Mouse (Mus musculus): ENCODE data around the gene Ccnf. TPM values are rescaled to one million over a fixed set of nuclear protein-coding genes. Genes with fewer than 3 reads are reported as not detected.

The Ccnf gene
- polyA plus RNA-seq, 1 experiment from 2014 or later: 61.9 TPM

DNA sequence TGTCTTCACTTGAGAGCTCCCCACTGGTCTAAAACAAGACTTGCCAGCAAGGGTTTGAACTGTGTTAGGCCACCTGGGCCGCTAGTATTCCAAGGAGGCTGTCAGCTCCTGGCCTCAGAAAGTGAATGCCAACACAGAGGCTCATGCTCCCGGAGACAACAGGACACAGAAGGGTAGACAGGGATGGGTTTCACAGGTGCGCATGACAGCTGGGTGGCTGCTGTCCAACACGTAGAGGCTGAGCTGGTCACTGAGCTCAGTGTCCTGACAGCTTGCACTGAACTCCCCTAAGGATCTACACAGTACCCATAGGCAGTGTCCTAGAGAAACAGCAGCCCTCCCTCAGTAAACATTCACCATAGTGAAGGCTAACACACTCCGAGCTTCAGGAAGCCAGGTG is 27.8 kb downstream of the Ccnf start:
- Histone ChIP-seq H3K4me1 (peaks cover 15% of the 10 kb centered on the region), H3K27ac (no peak overlapping the region), H3K4me2 (no peak overlapping the region), H3K9me3 (no peaks in the 10 kb centered on the region), H3K27me3 (no peaks in the 10 kb centered on the region), H3K9ac (0 out of 2 replicates have a peak overlapping the region, but pooled peaks have one; percentile 0), H3K4me3 (no peak overlapping the region), H3K36me3 (peaks cover 63% of the 10 kb centered on the region)
- ATAC-seq (ENCODE audit: insufficient number of reproducible peaks, insufficient read depth, low FRiP score, low TSS enrichment, low read depth): no peak
- 92% methylated on average over 5 of the region's 5 CpGs for WGBS

DNA sequence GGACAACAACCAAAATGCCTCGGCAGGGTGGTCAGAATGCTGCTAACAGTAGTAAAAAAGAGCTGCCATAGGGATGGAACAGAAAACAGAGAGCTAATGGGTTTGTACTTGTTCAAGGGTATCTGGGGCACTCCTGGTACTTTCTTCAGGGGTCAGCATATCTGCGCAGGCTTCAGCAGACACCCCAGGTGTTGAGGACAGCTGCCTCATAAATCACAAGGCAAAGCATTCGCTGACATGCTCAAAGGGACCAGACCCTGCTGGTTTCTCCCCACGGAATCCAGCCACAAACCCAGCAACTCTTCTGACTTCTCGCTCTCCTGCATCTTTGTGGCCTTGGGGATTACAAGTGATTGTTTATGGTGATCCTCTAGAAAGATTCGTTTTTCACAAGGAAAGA is 28.6 kb downstream of the Ccnf start:
- 79% methylated on average over 6 of the region's 6 CpGs for WGBS

DNA sequence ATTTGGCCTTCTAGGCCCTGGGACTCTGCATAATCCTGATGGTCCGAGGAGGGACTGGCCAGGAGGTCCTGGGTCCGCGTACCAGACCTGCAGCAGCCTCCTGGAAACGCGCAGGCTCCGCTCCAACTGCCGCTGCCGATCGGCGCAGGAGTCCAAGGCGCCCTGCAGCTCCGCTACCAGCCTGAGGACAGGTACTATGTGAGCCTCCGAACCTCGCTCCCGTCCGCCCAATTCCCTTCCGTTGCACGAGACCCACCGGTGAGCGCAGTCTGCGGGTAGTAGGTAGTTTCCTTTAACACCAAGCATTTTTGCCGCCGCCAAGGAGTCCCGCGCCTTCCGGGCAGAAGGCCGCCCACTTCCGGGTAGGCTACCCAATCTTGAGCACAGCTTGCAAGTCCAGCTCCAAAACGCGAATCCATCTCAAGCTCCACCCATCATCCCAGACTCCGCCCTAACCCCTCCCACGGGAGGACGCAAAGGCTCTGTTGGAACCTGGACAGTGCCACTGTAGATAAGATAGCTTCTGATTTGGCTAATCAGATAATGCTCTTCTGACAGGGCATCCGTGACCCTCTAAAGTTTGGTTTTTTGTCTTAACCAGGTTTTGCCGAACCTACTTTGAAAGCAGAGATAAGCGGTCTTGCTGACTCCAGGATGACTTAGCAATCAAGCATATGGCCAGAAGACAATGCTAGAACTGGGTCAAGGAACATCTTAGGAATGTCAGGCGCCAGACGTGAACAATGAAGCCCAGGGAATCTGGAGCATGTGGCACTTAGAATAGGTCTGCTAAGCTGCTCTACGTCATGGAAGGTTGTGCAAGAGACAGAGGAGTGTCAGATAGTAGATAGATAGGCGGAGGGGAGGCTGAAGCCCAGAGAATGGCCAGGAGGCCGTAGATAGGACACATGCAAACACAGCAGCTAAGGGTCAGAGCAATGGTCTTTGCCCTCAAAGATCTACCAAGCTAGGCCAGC is 30.6 kb downstream of the Ccnf start, which contains the start of gene Tedc2:
Gene Tedc2 (minus strand): TSS at position 417 of the 977 bp plus-strand sequence.
- 6% methylated on average over 41 of the region's 41 CpGs for WGBS
- no peaks in the 10 kb centered on the region for H3K27me3 ChIP-seq
- H3K27ac ChIP-seq: peak within 1 kb of the TSS; percentile 65; the same call in 1 of the 2 replicates
- peak within 1 kb of the TSS; percentile 92 for H3K4me2 ChIP-seq
- peaks cover 15% of the 10 kb centered on the region for H3K4me1 ChIP-seq
- H3K9me3 ChIP-seq: no peaks in the 10 kb centered on the region
- ATAC-seq (ENCODE audit: insufficient number of reproducible peaks, insufficient read depth, low FRiP score, low TSS enrichment, low read depth): peak; percentile 86
- H3K9ac ChIP-seq: peak within 1 kb of the TSS; percentile 85
- peak within 1 kb of the TSS; percentile 82 for H3K4me3 ChIP-seq
- peaks cover 61% of the 10 kb centered on the region for H3K36me3 ChIP-seq

More for the DNA sequence above, 28.6 kb downstream of the Ccnf start:
- no peak for ATAC-seq (ENCODE audit: insufficient number of reproducible peaks, insufficient read depth, low FRiP score, low TSS enrichment, low read depth)
- Histone ChIP-seq H3K9me3 (no peaks in the 10 kb centered on the region), H3K9ac (0 out of 2 replicates have a peak overlapping the region, but pooled peaks have one; percentile 27), H3K4me1 (peaks cover 15% of the 10 kb centered on the region), H3K27ac (no peak overlapping the region), H3K27me3 (no peaks in the 10 kb centered on the region), H3K36me3 (peaks cover 63% of the 10 kb centered on the region), H3K4me3 (no peak overlapping the region), H3K4me2 (no peak overlapping the region)

DNA sequence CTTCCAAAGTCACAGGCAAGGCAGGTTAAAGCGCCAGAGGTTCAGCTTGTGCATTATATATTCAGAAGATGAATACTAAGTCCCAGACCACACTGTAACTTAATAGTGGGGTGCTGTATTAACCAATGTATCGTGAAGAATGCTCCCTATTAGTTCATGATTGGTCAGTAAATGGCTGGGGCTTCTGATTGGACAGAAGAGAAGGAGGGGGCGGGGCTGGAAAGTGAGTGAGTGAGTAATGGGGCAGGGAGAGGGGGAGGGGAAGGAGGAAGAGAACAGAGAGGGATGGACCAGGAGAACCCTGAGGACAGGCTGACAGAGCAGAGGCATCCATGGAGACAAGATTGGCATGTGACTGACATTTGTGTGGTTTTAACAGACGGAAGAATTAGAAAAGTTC is 34.4 kb downstream of the Ccnf start:
- H3K4me3 ChIP-seq: no peak overlapping the region
- no peak overlapping the region for H3K4me2 ChIP-seq
- ATAC-seq (ENCODE audit: insufficient number of reproducible peaks, insufficient read depth, low FRiP score, low TSS enrichment, low read depth): no peak
- H3K27ac ChIP-seq: no peak overlapping the region
- H3K27me3 ChIP-seq: no peaks in the 10 kb centered on the region
- peaks cover 36% of the 10 kb centered on the region for H3K36me3 ChIP-seq
- no peaks in the 10 kb centered on the region for H3K9me3 ChIP-seq
- H3K9ac ChIP-seq: no peak overlapping the region
- 59% methylated on average over 4 of the region's 4 CpGs for WGBS
- H3K4me1 ChIP-seq: peaks cover 22% of the 10 kb centered on the region

DNA sequence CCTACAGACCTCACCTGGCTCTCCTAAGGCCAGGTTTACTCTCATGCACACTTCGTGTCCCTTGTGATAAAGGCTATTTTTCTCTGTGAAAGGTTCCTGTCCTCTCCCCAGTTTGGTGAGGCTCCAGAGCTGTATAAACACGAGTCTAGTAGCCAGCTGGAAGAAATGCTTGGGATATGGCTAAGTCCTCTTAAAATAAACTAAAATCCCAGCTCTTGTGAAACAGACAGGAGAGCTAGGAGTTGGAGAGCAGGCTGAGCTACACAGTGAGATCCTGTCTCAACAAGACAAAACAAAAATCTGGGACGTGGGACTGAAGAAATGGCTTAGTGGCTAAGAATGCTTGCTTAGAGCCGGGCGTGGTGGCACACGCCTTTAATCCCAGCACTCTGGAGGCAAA is 38.1 kb downstream of the Ccnf start:
- WGBS: 69% methylated on average over 6 of the region's 6 CpGs
- Histone ChIP-seq H3K27ac (no peak overlapping the region; the same call in 1 of the 2 replicates), H3K36me3 (peaks cover 32% of the 10 kb centered on the region), H3K4me2 (no peak overlapping the region), H3K4me1 (peaks cover 43% of the 10 kb centered on the region), H3K9me3 (no peaks in the 10 kb centered on the region), H3K27me3 (no peaks in the 10 kb centered on the region), H3K9ac (no peak overlapping the region), H3K4me3 (no peak overlapping the region)
- ATAC-seq (ENCODE audit: insufficient number of reproducible peaks, insufficient read depth, low FRiP score, low TSS enrichment, low read depth): no peak

DNA sequence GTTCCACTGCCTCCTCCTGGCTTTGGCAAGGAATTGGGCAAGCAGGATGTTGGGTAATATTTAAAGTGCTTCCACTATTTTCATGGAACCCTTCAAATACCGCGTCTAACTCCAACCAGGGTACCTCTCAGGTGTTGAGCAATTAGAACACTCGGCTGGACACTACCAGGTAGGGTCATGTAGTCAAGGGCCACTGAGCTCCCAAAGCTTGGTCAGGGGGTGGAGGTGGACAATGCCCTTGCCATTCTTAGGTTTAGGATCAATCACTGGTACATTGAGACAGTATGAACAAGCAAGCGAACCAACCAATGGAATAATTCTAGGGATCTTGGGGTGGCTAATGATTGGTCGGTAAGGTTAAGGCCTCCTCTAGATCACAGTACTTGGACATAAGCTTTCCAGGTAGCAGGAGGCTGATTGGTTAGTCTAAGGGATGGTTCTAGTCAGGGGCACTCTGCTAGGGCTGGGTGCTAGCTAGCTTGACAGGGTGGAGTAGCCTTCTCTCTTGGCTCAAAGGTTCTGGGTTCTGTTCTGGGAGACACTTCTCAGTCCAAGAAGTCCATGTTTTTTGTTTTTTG is 38.8 kb downstream of the Ccnf start:
- H3K4me2 ChIP-seq: peak overlapping the region; percentile 90
- peak overlapping the region; percentile 53 for H3K4me3 ChIP-seq
- no peak for ATAC-seq (ENCODE audit: insufficient number of reproducible peaks, insufficient read depth, low FRiP score, low TSS enrichment, low read depth)
- no peak overlapping the region for H3K9ac ChIP-seq
- peaks cover 25% of the 10 kb centered on the region for H3K36me3 ChIP-seq
- H3K27me3 ChIP-seq: no peaks in the 10 kb centered on the region
- H3K27ac ChIP-seq: peak overlapping the region; percentile 97; the same call in 1 of the 2 replicates
- 27% methylated on average over 5 of the region's 5 CpGs for WGBS
- H3K9me3 ChIP-seq: no peaks in the 10 kb centered on the region
- peaks cover 50% of the 10 kb centered on the region for H3K4me1 ChIP-seq

DNA sequence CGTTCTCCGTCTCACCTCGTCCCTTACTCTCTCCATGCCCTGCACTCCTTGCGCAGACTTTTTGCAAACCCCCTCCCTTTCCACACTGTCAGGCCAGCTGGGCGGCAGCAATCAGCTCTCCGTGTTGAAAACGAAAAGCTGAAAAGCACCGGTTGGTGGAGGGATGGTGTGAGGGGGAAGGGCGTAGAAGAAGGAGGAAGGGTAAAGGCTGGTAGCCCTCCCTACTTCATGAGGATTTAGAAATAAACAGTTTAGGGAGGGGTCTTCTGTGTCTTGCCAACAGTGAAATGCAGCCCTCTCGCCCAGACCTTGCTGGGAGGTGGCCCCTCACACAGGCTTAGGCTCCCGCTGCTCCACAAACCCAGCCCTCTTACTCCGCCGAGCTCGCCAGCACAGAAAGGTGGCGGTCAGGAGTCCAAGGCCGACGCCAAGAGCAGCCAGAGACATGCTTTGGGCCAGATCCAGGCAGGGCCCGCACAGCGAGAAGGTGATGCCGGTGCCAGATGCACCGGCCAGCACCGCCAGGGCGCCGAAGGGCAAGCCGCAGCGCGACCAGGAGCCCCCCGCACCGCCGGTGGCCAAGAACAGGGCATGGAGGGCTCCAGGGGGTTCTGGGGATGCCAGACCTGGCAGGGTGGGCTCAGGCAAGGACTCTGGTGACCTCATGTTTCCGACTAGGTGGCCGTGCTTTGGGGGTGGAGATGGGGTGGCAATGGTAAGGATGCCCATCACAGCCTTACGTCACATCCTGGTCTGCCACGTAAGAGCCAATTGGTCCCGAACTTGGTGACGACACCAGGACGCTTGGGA is 39.4 kb downstream of the Ccnf start:
- peak; percentile 8 for ATAC-seq (ENCODE audit: insufficient number of reproducible peaks, insufficient read depth, low FRiP score, low TSS enrichment, low read depth)
- peak overlapping the region; percentile 97 for H3K27ac ChIP-seq

DNA sequence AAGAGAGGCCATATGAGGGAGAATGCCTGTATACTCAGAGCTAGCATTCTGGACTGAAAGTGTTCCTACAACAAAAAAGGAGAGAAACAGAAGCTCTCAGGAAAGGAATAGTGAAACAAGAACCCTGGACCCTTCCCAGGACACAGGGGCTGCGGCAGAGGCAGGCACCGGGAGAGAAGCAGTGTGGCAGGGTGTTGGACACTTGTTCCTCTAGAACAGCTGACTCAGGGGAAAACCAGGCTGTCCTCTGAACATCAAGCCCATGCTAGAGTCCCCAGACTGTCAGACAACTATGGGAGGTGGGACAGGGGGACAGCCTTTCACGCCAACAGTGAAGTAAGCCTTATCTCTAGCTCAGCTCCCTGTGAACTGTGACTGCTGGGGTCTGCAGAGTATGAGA is 40.7 kb downstream of the Ccnf start:
- Histone ChIP-seq H3K9me3 (no peaks in the 10 kb centered on the region), H3K4me1 (peaks cover 69% of the 10 kb centered on the region), H3K4me2 (peak overlapping the region; percentile 96), H3K4me3 (no peak overlapping the region), H3K27ac (peak overlapping the region; percentile 97), H3K27me3 (peaks cover 5% of the 10 kb centered on the region; the same call in 1 of the 2 replicates), H3K36me3 (peaks cover 7% of the 10 kb centered on the region), H3K9ac (peak overlapping the region; percentile 81; the same call in 1 of the 2 replicates)
- no peak for ATAC-seq (ENCODE audit: insufficient number of reproducible peaks, insufficient read depth, low FRiP score, low TSS enrichment, low read depth)
- 74% methylated on average over 3 of the region's 3 CpGs for WGBS

More for the DNA sequence above, 39.4 kb downstream of the Ccnf start:
- Histone ChIP-seq H3K36me3 (peaks cover 20% of the 10 kb centered on the region), H3K4me1 (peaks cover 56% of the 10 kb centered on the region), H3K9ac (peak overlapping the region; percentile 81), H3K9me3 (no peaks in the 10 kb centered on the region), H3K4me2 (peak overlapping the region; percentile 90), H3K4me3 (peak overlapping the region; percentile 53), H3K27me3 (no peaks in the 10 kb centered on the region)
- WGBS: under 1% methylated on average over 37 of the region's 37 CpGs

DNA sequence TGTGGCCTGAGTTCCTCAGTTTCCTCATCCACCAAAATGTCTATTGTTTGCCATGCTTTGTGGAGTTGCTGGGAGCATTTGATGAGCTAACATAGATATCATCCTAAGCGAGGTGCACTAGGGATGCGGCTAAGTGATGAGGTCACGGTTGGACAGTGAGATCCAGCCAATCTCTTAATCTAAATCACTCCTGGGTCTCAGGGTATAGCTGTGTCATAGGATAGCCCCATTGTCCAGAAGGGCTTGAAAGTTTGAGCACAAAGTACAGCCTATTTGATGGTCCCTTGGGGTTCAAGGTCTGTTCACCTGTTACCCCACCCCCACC is 41.4 kb downstream of the Ccnf start:
- H3K36me3 ChIP-seq: 0 out of 2 replicates have a peak, but pooled peaks cover under 1% of the 10 kb centered on the region
- H3K9ac ChIP-seq: peak overlapping the region; percentile 89; the same call in 1 of the 2 replicates
- 66% methylated on average over 3 of the region's 3 CpGs for WGBS
- peak overlapping the region; percentile 96 for H3K4me2 ChIP-seq
- peak overlapping the region; percentile 71; the same call in 1 of the 2 replicates for H3K4me3 ChIP-seq
- H3K27me3 ChIP-seq: peaks cover 5% of the 10 kb centered on the region; the same call in 1 of the 2 replicates
- ATAC-seq (ENCODE audit: insufficient number of reproducible peaks, insufficient read depth, low FRiP score, low TSS enrichment, low read depth): no peak
- peak overlapping the region; percentile 97 for H3K27ac ChIP-seq
- H3K4me1 ChIP-seq: peaks cover 71% of the 10 kb centered on the region
- H3K9me3 ChIP-seq: no peaks in the 10 kb centered on the region

DNA sequence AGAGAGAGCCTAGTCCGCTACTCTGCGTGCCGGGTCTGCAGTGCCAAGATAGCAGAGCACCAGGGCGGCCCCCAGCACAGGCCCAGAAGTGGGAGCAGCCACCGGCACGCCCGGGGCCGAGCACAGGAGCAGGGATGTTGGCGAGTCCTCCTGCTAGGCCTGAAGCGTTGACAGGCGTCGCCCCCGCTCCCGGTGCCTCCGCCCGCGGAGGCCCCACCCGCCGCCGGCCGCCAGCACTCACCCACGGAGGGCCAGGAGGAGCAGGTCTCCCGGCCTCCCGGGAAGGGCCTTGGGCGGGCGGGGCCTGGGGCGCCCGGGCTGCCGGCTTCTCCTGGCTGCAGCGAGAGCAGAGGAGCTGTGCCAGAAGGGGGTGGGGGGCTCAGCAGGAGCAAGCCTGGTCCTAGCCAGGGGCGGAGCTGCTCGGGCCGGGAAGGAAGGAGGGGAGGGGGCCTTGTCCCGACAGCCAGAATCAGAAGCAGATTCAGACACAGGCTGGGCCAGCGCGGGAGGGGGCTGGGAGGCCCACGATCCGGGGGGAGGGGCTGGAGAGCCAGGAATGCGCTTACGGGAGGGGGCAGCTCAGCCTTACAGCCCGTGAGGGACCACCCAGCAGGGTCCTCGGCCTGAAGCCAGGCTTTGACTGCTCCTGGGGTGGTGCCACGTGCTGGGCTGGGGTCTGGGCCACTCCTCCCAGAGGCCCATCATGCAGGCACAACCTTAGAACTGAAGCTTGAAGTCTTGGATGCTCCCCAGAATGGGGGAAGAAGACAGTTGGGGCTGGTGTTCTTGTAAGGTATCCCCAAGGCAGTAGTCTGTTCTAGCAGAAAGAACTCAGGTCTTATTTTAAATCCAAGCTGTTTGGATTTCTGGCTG is 42.0 kb downstream of the Ccnf start, which contains the start of gene Ntn3:
Gene Ntn3 (minus strand): TSS at position 489 of the 873 bp plus-strand sequence.
- peaks cover 77% of the 10 kb centered on the region for H3K4me1 ChIP-seq
- peak within 1 kb of the TSS; percentile 96 for H3K4me2 ChIP-seq
- peak; percentile 78 for ATAC-seq (ENCODE audit: insufficient number of reproducible peaks, insufficient read depth, low FRiP score, low TSS enrichment, low read depth)
- H3K4me3 ChIP-seq: peak within 1 kb of the TSS; percentile 71
- H3K9ac ChIP-seq: peak within 1 kb of the TSS; percentile 89
- H3K9me3 ChIP-seq: no peaks in the 10 kb centered on the region
- peak within 1 kb of the TSS; percentile 97 for H3K27ac ChIP-seq
- H3K27me3 ChIP-seq: peaks cover 5% of the 10 kb centered on the region; the same call in 1 of the 2 replicates
- H3K36me3 ChIP-seq: no peaks in the 10 kb centered on the region
- under 1% methylated on average over 38 of the region's 43 CpGs for WGBS

All from embryonic facial prominence, embryonic 13.5 days (tissue).